Comparison of ENCODE assay signal across 8 mouse cellular contexts in genomic region chr9:66067542-66067941, GRCm38 (mm10). TPM values are rescaled to one million over a fixed set of nuclear protein-coding genes. Genes with fewer than 3 reads are reported as not detected.
DNase-seq lines count a peak whose midpoint lies in the region; ATAC-seq lines count a peak whose summit lies in the region.

No protein-coding gene starts in this region.

- no peaks in the 10 kb centered on the region for H3K9me3 ChIP-seq in forebrain, embryonic 10.5 days
- H3K9me3 ChIP-seq in forebrain, embryonic 15.5 days: no peaks in the 10 kb centered on the region
- H3K9me3 ChIP-seq in liver, embryonic 15.5 days (replicated peaks): no peaks in the 10 kb centered on the region

- no peak overlapping the region for H3K4me2 ChIP-seq in forebrain, embryonic 15.5 days (replicated peaks)
- H3K4me2 ChIP-seq in liver, embryonic 15.5 days: peak overlapping the region; percentile 82

- H3K9ac ChIP-seq in forebrain, embryonic 15.5 days (replicated peaks): no peak overlapping the region
- H3K9ac ChIP-seq in liver, embryonic 15.5 days: peak overlapping the region; percentile 90; the same call in 1 of the 2 replicates

- WGBS in forebrain, embryonic 10.5 days: 20% methylated on average over 5 of the region's 5 CpGs
- 29% methylated on average over 5 of the region's 5 CpGs for WGBS in forebrain, embryonic 15.5 days
- 51% methylated on average over 5 of the region's 5 CpGs for WGBS in liver, embryonic 15.5 days (ENCODE audit: insufficient replicate concordance)

- H3K4me3 ChIP-seq in forebrain, embryonic 10.5 days: no peak overlapping the region
- no peak overlapping the region for H3K4me3 ChIP-seq in forebrain, embryonic 15.5 days
- peak overlapping the region; percentile 82 for H3K4me3 ChIP-seq in liver, embryonic 15.5 days (replicated peaks)

- H3K27ac ChIP-seq in forebrain, embryonic 10.5 days: no peak overlapping the region
- no peak overlapping the region for H3K27ac ChIP-seq in forebrain, embryonic 15.5 days (replicated peaks)
- peak overlapping the region; percentile 81; the same call in 1 of the 2 replicates for H3K27ac ChIP-seq in liver, embryonic 15.5 days (replicated peaks)

- H3K36me3 ChIP-seq in forebrain, embryonic 10.5 days (replicated peaks): peaks cover 48% of the 10 kb centered on the region
- peaks cover 44% of the 10 kb centered on the region for H3K36me3 ChIP-seq in forebrain, embryonic 15.5 days
- H3K36me3 ChIP-seq in liver, embryonic 15.5 days (replicated peaks): peaks cover 52% of the 10 kb centered on the region

- peaks cover 21% of the 10 kb centered on the region for H3K4me1 ChIP-seq in forebrain, embryonic 10.5 days
- H3K4me1 ChIP-seq in forebrain, embryonic 15.5 days: peaks cover 17% of the 10 kb centered on the region
- peaks cover 56% of the 10 kb centered on the region for H3K4me1 ChIP-seq in liver, embryonic 15.5 days (replicated peaks)

- no peak for ATAC-seq in forebrain, embryonic 15.5 days (replicated peaks)
- ATAC-seq in liver, embryonic 15.5 days (ENCODE audit: insufficient read depth): no peak
- ATAC-seq in frontal cortex, adult (ENCODE audit: low TSS enrichment): no peak

- H3K27me3 ChIP-seq in forebrain, embryonic 10.5 days (ENCODE audit: poor library complexity, severe bottlenecking): peaks cover 50% of the 10 kb centered on the region
- 0 out of 2 replicates have a peak, but pooled peaks cover 13% of the 10 kb centered on the region for H3K27me3 ChIP-seq in forebrain, embryonic 15.5 days
- H3K27me3 ChIP-seq in liver, embryonic 15.5 days: peaks cover 22% of the 10 kb centered on the region

- DNase-seq in forebrain, embryonic 10.5 days (ENCODE audit: extremely low spot score, low spot score): peak; percentile 42
- DNase-seq in 3T3-L1 (ENCODE audit: low read depth, low spot score) (peak; percentile 55), adipocyte (ENCODE audit: low spot score) (peak; percentile 60)
- DNase-seq in heart, adult 8-10 months (ENCODE audit: low spot score): peak; percentile 50
- peak; percentile 49 to 76 for DNase-seq in spleen, postnatal 10 days (ENCODE audit: low spot score in 2 of 2)

RNA-seq across cellular contexts. Expression of gene Snx22, which starts 2.0 kb away (rescaled TPM):
- 2.1 and 2.6 TPM in 2 replicates for polyA plus RNA-seq in forebrain, embryonic 10.5 days (2016; fragmentation: Nextera tagmentation; extraction: Ambion mirVana)
- 5.2 and 6.2 TPM in 2 replicates for polyA plus RNA-seq in forebrain, embryonic 15.5 days (2015; fragmentation: Nextera tagmentation; extraction: Ambion mirVana)
- total RNA-seq in heart, adult 8-10 months (2022): under 1 TPM; 0.26 to 0.88 (median 0.47) TPM
- 34.9 and 36.4 TPM in 2 replicates for polyA plus RNA-seq in liver, embryonic 15.5 days (2015; fragmentation: Nextera tagmentation; extraction: Ambion mirVana)

RNA-seq across cellular contexts. Expression of gene Ppib, which starts 7.5 kb away (rescaled TPM):
- polyA plus RNA-seq in forebrain, embryonic 10.5 days (2016; fragmentation: Nextera tagmentation; extraction: Ambion mirVana): 445 and 454 TPM in 2 replicates
- 327 and 355 TPM in 2 replicates for polyA plus RNA-seq in forebrain, embryonic 15.5 days (2015; fragmentation: Nextera tagmentation; extraction: Ambion mirVana)
- 100 to 1,000 TPM in 3 of 4 experiments, 10 to 100 TPM in 1; 91.5 to 108 (median 105) TPM for total RNA-seq in heart, adult 8-10 months (2022)
- polyA plus RNA-seq in liver, embryonic 15.5 days (2015; fragmentation: Nextera tagmentation; extraction: Ambion mirVana): 384 and 391 TPM in 2 replicates

RNA-seq across cellular contexts. Expression of gene Snx1, which starts 58.8 kb away (rescaled TPM):
- polyA plus RNA-seq in forebrain, embryonic 10.5 days (2016; fragmentation: Nextera tagmentation; extraction: Ambion mirVana): 136 and 140 TPM in 2 replicates
- 109 TPM in 2 replicates for polyA plus RNA-seq in forebrain, embryonic 15.5 days (2015; fragmentation: Nextera tagmentation; extraction: Ambion mirVana)
- 10 to 100 TPM; 21.3 to 25.8 (median 24.0) TPM for total RNA-seq in heart, adult 8-10 months (2022)
- polyA plus RNA-seq in liver, embryonic 15.5 days (2015; fragmentation: Nextera tagmentation; extraction: Ambion mirVana): 62.7 and 64.8 TPM in 2 replicates

RNA-seq across cellular contexts. Expression of gene Ciao2a, which starts 58.9 kb away (rescaled TPM):
- 166 and 168 TPM in 2 replicates for polyA plus RNA-seq in forebrain, embryonic 10.5 days (2016; fragmentation: Nextera tagmentation; extraction: Ambion mirVana)
- 87.5 and 89.0 TPM in 2 replicates for polyA plus RNA-seq in forebrain, embryonic 15.5 days (2015; fragmentation: Nextera tagmentation; extraction: Ambion mirVana)
- total RNA-seq in heart, adult 8-10 months (2022): 10 to 100 TPM; 63.2 to 72.4 (median 71.0) TPM
- polyA plus RNA-seq in liver, embryonic 15.5 days (2015; fragmentation: Nextera tagmentation; extraction: Ambion mirVana): 117 and 132 TPM in 2 replicates
